8 mouse cellular contexts compared by ENCODE assay signal in genomic region chr11:75348199-75348889, GRCm38 (mm10). TPM values are rescaled to one million over a fixed set of nuclear protein-coding genes. Genes with fewer than 3 reads are reported as not detected.
DNase-seq lines count a peak whose midpoint lies in the region; ATAC-seq and TF ChIP-seq lines count a peak whose summit lies in the region.

Rpa1 (minus strand) TSS chr11:75348324.
Smyd4 (plus strand) TSS chr11:75348433.

- ATAC-seq in forebrain, embryonic 12.5 days (ENCODE audit: low FRiP score): peak; percentile 100
- ATAC-seq in heart, postnatal 0 days (ENCODE audit: insufficient read depth, low read depth): peak; percentile 99
- peak; percentile 100 for ATAC-seq in liver, embryonic 16.5 days (ENCODE audit: low read depth)
- peak; percentile 100 for ATAC-seq in neural tube, embryonic 13.5 days (ENCODE audit: low read depth)

- H3K4me3 ChIP-seq in E14TG2a.4 (replicated peaks; ENCODE audit: low read length): peak within 1 kb of the TSS; percentile 96
- peak within 1 kb of the TSS; percentile 79 for H3K4me3 ChIP-seq in forebrain, embryonic 12.5 days (replicated peaks)
- peak within 1 kb of the TSS; percentile 77 for H3K4me3 ChIP-seq in heart, postnatal 0 days (ENCODE audit: low read depth, low read length)
- peak within 1 kb of the TSS; percentile 81 for H3K4me3 ChIP-seq in liver, embryonic 16.5 days (ENCODE audit: low read depth, low read length)
- H3K4me3 ChIP-seq in neural tube, embryonic 13.5 days: peak within 1 kb of the TSS; percentile 80
- H3K4me3 ChIP-seq in testis, adult 2 months (ENCODE audit: control insufficient read depth, low read depth, low read length): peak within 1 kb of the TSS; percentile 88

- peaks cover 77% of the 10 kb centered on the region for H3K4me1 ChIP-seq in E14TG2a.4 (replicated peaks; ENCODE audit: low read depth, low read length)
- H3K4me1 ChIP-seq in forebrain, embryonic 12.5 days: peaks cover 20% of the 10 kb centered on the region
- H3K4me1 ChIP-seq in heart, postnatal 0 days (ENCODE audit: control insufficient read depth, insufficient read depth): peaks cover 23% of the 10 kb centered on the region
- H3K4me1 ChIP-seq in liver, embryonic 16.5 days (ENCODE audit: control insufficient read depth, low read depth, low read length): peaks cover 29% of the 10 kb centered on the region
- peaks cover 22% of the 10 kb centered on the region for H3K4me1 ChIP-seq in neural tube, embryonic 13.5 days (replicated peaks)
- peaks cover 5% of the 10 kb centered on the region; the same call in 1 of the 2 replicates for H3K4me1 ChIP-seq in testis, adult 2 months (ENCODE audit: control insufficient read depth, insufficient read depth, low read length)

- peak within 1 kb of the TSS; percentile 84 for H3K4me2 ChIP-seq in forebrain, embryonic 12.5 days
- H3K4me2 ChIP-seq in heart, postnatal 0 days (ENCODE audit: low read depth, low read length): peak within 1 kb of the TSS; percentile 85
- peak within 1 kb of the TSS; percentile 94 for H3K4me2 ChIP-seq in liver, embryonic 16.5 days (ENCODE audit: low read depth, low read length)
- peak within 1 kb of the TSS; percentile 92 for H3K4me2 ChIP-seq in neural tube, embryonic 13.5 days

- H3K9ac ChIP-seq in forebrain, embryonic 12.5 days: peak within 1 kb of the TSS; percentile 73
- peak within 1 kb of the TSS; percentile 74 for H3K9ac ChIP-seq in heart, postnatal 0 days (replicated peaks; ENCODE audit: low read depth, low read length)
- H3K9ac ChIP-seq in liver, embryonic 16.5 days (ENCODE audit: low read depth, low read length): peak within 1 kb of the TSS; percentile 91
- H3K9ac ChIP-seq in neural tube, embryonic 13.5 days: peak within 1 kb of the TSS; percentile 83

- H3K9me3 ChIP-seq in E14TG2a.4 (ENCODE audit: low read length): no peaks in the 10 kb centered on the region
- H3K9me3 ChIP-seq in forebrain, embryonic 12.5 days: no peaks in the 10 kb centered on the region
- H3K9me3 ChIP-seq in heart, postnatal 0 days (replicated peaks; ENCODE audit: control insufficient read depth, low read length): no peaks in the 10 kb centered on the region
- H3K9me3 ChIP-seq in liver, embryonic 16.5 days (replicated peaks; ENCODE audit: control insufficient read depth, low read length): no peaks in the 10 kb centered on the region
- H3K9me3 ChIP-seq in neural tube, embryonic 13.5 days: no peaks in the 10 kb centered on the region

- peaks cover 29% of the 10 kb centered on the region for H3K36me3 ChIP-seq in E14TG2a.4 (ENCODE audit: insufficient read depth, low read length)
- no peaks in the 10 kb centered on the region for H3K36me3 ChIP-seq in forebrain, embryonic 12.5 days (replicated peaks)
- no peaks in the 10 kb centered on the region for H3K36me3 ChIP-seq in heart, postnatal 0 days (replicated peaks; ENCODE audit: control insufficient read depth, insufficient read depth, low read length)
- no peaks in the 10 kb centered on the region for H3K36me3 ChIP-seq in liver, embryonic 16.5 days (ENCODE audit: control insufficient read depth, insufficient read depth)
- no peaks in the 10 kb centered on the region for H3K36me3 ChIP-seq in neural tube, embryonic 13.5 days
- H3K36me3 ChIP-seq in testis, adult 2 months (ENCODE audit: control insufficient read depth, insufficient read depth, low read length): no peaks in the 10 kb centered on the region

- under 1% methylated on average over 56 of the region's 56 CpGs for WGBS in forebrain, embryonic 12.5 days
- WGBS in heart, postnatal 0 days: under 1% methylated on average over 56 of the region's 56 CpGs
- WGBS in liver, embryonic 16.5 days (ENCODE audit: insufficient replicate concordance): under 1% methylated on average over 56 of the region's 56 CpGs
- under 1% methylated on average over 56 of the region's 56 CpGs for WGBS in neural tube, embryonic 13.5 days

- peak; percentile 74 for TF ChIP-seq POLR2A in testis, adult 2 months (IDR thresholded peaks at IDR 0.05; ENCODE audit: control insufficient read depth, low read depth, low read length)

- peak within 1 kb of the TSS; percentile 54 for H3K27ac ChIP-seq in forebrain, embryonic 12.5 days
- peak within 1 kb of the TSS; percentile 95 for H3K27ac ChIP-seq in heart, postnatal 0 days (ENCODE audit: low read depth)
- peak within 1 kb of the TSS; percentile 80 for H3K27ac ChIP-seq in liver, embryonic 16.5 days (ENCODE audit: low read length)
- H3K27ac ChIP-seq in neural tube, embryonic 13.5 days (replicated peaks): peak within 1 kb of the TSS; percentile 63
- peak within 1 kb of the TSS; percentile 86 for H3K27ac ChIP-seq in testis, adult 2 months (ENCODE audit: control insufficient read depth, insufficient read depth, low read depth, low read length)

- no peaks in the 10 kb centered on the region for H3K27me3 ChIP-seq in E14TG2a.4 (ENCODE audit: insufficient read depth, low read length)
- H3K27me3 ChIP-seq in forebrain, embryonic 12.5 days: no peaks in the 10 kb centered on the region
- H3K27me3 ChIP-seq in heart, postnatal 0 days (ENCODE audit: control insufficient read depth, insufficient read depth, low read length): no peaks in the 10 kb centered on the region
- no peaks in the 10 kb centered on the region for H3K27me3 ChIP-seq in liver, embryonic 16.5 days (ENCODE audit: control insufficient read depth, insufficient read depth, low read depth, low read length)
- no peaks in the 10 kb centered on the region for H3K27me3 ChIP-seq in neural tube, embryonic 13.5 days
- H3K27me3 ChIP-seq in testis, adult 2 months (ENCODE audit: control insufficient read depth, insufficient read depth, low read length): no peaks in the 10 kb centered on the region

- no peak for TF ChIP-seq CTCF in E14TG2a.4 (conservative IDR thresholded peaks at IDR 0.05; ENCODE audit: low read length)
- TF ChIP-seq CTCF in heart, postnatal 0 days (IDR thresholded peaks at IDR 0.05; ENCODE audit: low read depth): no peak
- TF ChIP-seq CTCF in testis, adult 2 months (IDR thresholded peaks at IDR 0.05; ENCODE audit: control insufficient read depth, insufficient read depth, insufficient replicate concordance, low read depth, low read length): no peak

- peak; percentile 93 for DNase-seq in c-Kit-positive CD71-positive TER-119-positive erythroid progenitor cells, embryonic 14.5 days (ENCODE audit: low spot score)
- DNase-seq in heart, postnatal 0 days (ENCODE audit: low spot score): peak; percentile 94
- peak; percentile 95 to 98 for DNase-seq in kidney, postnatal 4 days

- no peak; the same call in 1 of the 2 replicates for TF ChIP-seq EP300 in heart, postnatal 0 days (IDR thresholded peaks at IDR 0.05; ENCODE audit: low read depth)

RNA-seq across cellular contexts. Expression of gene Rpa1, which starts in this region (rescaled TPM):
- polyA plus RNA-seq in forebrain, embryonic 12.5 days (2016; fragmentation: Nextera tagmentation; extraction: Ambion mirVana): 140 and 160 TPM in 2 replicates
- total RNA-seq in heart, postnatal 0 days (2014; rRNA removed; ENCODE audit: low replicate concordance): 115 and 118 TPM in 2 replicates
- 62.9 and 66.9 TPM in 2 replicates for polyA plus RNA-seq in heart, postnatal 0 days (2015; fragmentation: Nextera tagmentation; extraction: Ambion mirVana)
- 78.6 and 82.2 TPM in 2 replicates for polyA plus RNA-seq in liver, embryonic 16.5 days (2015; fragmentation: Nextera tagmentation; extraction: Ambion mirVana)
- 50.5 and 51.1 TPM in 2 replicates for polyA plus RNA-seq in neural tube, embryonic 13.5 days (2015; fragmentation: Nextera tagmentation; extraction: Ambion mirVana)
- polyA plus RNA-seq in testis, adult 2 months (2012; rRNA removed): 73.7 and 76.4 TPM in 2 replicates

RNA-seq across cellular contexts. Expression of gene Smyd4, which starts in this region (rescaled TPM):
- 20.0 and 21.0 TPM in 2 replicates for polyA plus RNA-seq in forebrain, embryonic 12.5 days (2016; fragmentation: Nextera tagmentation; extraction: Ambion mirVana)
- 13.1 and 19.7 TPM in 2 replicates for total RNA-seq in heart, postnatal 0 days (2014; rRNA removed; ENCODE audit: low replicate concordance)
- 13.2 and 14.8 TPM in 2 replicates for polyA plus RNA-seq in heart, postnatal 0 days (2015; fragmentation: Nextera tagmentation; extraction: Ambion mirVana)
- 4.0 and 4.6 TPM in 2 replicates for polyA plus RNA-seq in liver, embryonic 16.5 days (2015; fragmentation: Nextera tagmentation; extraction: Ambion mirVana)
- polyA plus RNA-seq in neural tube, embryonic 13.5 days (2015; fragmentation: Nextera tagmentation; extraction: Ambion mirVana): 12.8 and 16.0 TPM in 2 replicates
- 1.8 and 2.1 TPM in 2 replicates for polyA plus RNA-seq in testis, adult 2 months (2012; rRNA removed)

Comparison
In these comparisons a context has a peak if more than half of its experiments do, and no peak if none do; other contexts are left out.
1. Peak in every context shown above with its lines: DNase-seq, ATAC-seq, H3K4me3 ChIP-seq and H3K27ac ChIP-seq.